Mouse (Mus musculus): Measurements from ENCODE around the gene Gpd2.

DNA sequence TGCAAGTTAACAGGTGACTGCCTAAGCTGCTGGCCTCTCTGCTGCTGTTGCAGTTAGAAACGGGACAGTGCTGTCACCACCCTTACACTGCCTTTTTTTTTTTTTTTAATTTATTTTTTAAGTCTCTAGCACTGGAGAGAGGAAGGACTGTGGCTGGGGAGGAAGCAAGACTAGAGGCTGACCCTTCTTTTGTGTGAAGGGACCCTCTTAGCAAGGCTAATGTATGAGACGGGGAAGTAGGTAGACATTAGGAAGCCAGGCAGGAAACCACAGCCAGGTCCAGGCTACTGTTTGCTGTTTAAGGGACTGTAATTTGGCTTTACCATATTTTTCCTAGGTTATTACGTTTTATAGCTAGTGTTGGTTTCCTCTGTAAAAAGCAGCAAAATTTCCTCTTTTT, 93.4 kb downstream of the Gpd2 start:
- no peak for TF ChIP-seq MYOD1 (IDR thresholded peaks at IDR 0.05; ENCODE audit: control insufficient read depth in 1 of 3, insufficient read length in 2 of 3, low read depth in 2 of 3)
- no peak for TF ChIP-seq POLR2A (IDR thresholded peaks at IDR 0.05; ENCODE audit: insufficient read length, low read depth)
- no peak for TF ChIP-seq MAX (IDR thresholded peaks at IDR 0.05; ENCODE audit: low read depth)
- TF ChIP-seq USF1 (IDR thresholded peaks at IDR 0.05; ENCODE audit: low read depth) = no peak
- TF ChIP-seq MYOG (IDR thresholded peaks at IDR 0.05; ENCODE audit: control insufficient read depth in 1 of 3, insufficient read depth in 1 of 3, insufficient read length in 2 of 3, low read depth in 2 of 3) = no peak
- no peak for TF ChIP-seq POLR2AphosphoS2 (IDR thresholded peaks at IDR 0.05; ENCODE audit: insufficient read length, low read depth)
- no peak for TF ChIP-seq E2F4 (IDR thresholded peaks at IDR 0.05; ENCODE audit: insufficient read depth)
- TF ChIP-seq TCF12 (IDR thresholded peaks at IDR 0.05; ENCODE audit: insufficient read depth, poor library complexity, severe bottlenecking) = no peak
- TF ChIP-seq CEBPB (IDR thresholded peaks at IDR 0.05; ENCODE audit: insufficient read depth, poor library complexity, severe bottlenecking) = no peak
